Mouse (Mus musculus) small intestine, adult 2 months (tissue): ENCODE results near the gene Ap1ar.

Source experiments
- CTCF ChIP-seq: fragments of 200-500 bp; IDR thresholded peaks from 2 replicates; pipeline ENCODE4 v1.5.1; 2012; ENCODE audit warnings: low read depth, mild to moderate bottlenecking, control low read depth, inconsistent platforms, low read length, moderate library complexity, mixed read lengths; ENCODE audit not compliant: insufficient replicate concordance, insufficient read length; ENCODE audit errors: extremely low read depth
- POLR2A ChIP-seq: fragments of 200-500 bp; IDR thresholded peaks from 2 replicates; pipeline ENCODE4 v1.6.1; 2012; ENCODE audit warnings: low read depth, mild to moderate bottlenecking, control low read depth, inconsistent platforms, low read length, moderate library complexity

DNA sequence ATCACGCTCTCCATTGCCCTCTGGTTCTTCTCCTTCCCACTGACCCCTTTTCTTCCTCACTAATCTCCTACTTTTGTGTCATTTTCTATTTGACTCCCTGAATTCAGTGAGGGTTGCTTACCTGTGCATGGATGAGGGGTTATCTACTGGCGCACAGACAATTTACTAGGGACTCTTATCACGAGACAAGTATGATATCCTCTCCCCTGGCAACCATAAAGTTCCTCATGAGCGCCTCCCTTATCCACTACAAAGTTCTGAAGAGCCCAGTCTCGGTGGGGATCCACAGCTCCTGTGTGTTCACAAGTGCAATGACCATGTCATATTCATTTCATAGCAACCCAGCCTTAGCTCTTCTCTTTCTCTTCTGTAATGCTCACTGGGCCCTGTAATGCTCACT lies 12.6 kb upstream of the Ap1ar start:
- TF ChIP-seq POLR2A (no peak), CTCF (no peak)
